Mouse (Mus musculus): ENCODE measurements around the gene Amigo1.

DNA sequence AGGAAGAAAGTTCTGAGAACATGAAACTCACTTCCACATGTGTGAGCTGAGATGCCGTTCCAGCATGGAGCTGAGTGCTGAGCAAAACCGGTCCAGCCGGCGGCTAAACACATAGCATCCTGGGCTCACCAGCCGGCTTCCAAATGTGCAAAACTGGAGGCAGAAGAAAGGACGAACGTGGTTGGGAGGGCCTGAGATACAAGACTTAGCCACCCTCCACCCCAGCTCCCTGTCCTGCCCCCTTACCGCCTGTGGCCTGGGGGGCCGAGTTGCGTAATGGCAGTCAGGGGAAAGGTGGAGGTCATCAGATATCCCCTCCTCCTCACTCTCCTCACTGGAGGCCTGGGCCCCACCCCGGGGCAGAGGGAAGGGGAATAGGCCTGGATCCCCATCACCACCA lies 18.3 kb downstream of the Amigo1 start:
- TF ChIP-seq CTCF (IDR thresholded peaks at IDR 0.05; ENCODE audit: low read depth): no peak
- TF ChIP-seq EP300 (IDR thresholded peaks at IDR 0.05; ENCODE audit: low read depth): no peak
